Mouse (Mus musculus): ENCODE results near the gene Lrfn1.

DNA sequence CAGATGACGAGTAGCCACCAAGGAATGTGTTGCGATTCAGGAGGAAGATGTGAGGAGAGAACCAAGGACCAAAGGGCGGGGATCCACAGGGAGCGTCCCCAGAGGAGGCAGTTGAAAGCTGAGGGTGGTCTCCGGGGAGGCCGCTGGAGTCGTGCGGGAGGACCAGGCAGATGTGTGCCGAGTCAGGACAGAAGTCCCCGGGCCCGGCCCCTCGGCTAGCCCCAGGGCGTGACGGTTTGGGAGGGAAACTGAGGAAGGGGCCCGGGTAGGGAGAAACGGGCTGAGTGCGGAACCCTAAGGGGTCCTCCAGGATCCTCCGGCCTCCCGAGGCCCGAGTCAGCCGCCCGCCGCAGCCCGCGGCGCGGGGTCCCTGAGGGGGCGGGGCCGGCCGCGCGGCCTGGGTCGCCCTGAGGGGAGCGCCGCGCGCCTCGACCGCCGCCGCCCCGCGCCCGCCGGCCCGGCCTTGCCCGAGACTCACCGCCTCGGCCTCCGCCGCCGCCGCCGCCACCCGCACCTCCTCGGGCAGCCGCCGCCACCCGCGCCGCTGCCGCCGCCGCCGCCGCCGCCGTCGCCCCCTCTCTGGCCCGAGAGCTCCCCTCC lies 16.0 kb upstream of the Lrfn1 start:
- no peak for TF ChIP-seq CTCF (conservative IDR thresholded peaks at IDR 0.05; ENCODE audit: insufficient read depth, insufficient read length, low read depth, low read length)
- no peak for TF ChIP-seq POLR2A (IDR thresholded peaks at IDR 0.05; ENCODE audit: low read depth, low read length)
